Mouse (Mus musculus) lung, postnatal 0 days (tissue): Measurements from ENCODE around the gene Sh2d7.

ENCODE experiments used
- CTCF ChIP-seq: IDR thresholded peaks from 2 replicates; pipeline ENCODE4 v1.5.1; 2016; ENCODE audit warnings: antibody characterized with exemption, mild to moderate bottlenecking
- EP300 ChIP-seq: IDR thresholded peaks from 2 replicates; pipeline ENCODE4 v1.6.1; 2016; ENCODE audit warnings: antibody characterized with exemption, mild to moderate bottlenecking, control low read depth

DNA sequence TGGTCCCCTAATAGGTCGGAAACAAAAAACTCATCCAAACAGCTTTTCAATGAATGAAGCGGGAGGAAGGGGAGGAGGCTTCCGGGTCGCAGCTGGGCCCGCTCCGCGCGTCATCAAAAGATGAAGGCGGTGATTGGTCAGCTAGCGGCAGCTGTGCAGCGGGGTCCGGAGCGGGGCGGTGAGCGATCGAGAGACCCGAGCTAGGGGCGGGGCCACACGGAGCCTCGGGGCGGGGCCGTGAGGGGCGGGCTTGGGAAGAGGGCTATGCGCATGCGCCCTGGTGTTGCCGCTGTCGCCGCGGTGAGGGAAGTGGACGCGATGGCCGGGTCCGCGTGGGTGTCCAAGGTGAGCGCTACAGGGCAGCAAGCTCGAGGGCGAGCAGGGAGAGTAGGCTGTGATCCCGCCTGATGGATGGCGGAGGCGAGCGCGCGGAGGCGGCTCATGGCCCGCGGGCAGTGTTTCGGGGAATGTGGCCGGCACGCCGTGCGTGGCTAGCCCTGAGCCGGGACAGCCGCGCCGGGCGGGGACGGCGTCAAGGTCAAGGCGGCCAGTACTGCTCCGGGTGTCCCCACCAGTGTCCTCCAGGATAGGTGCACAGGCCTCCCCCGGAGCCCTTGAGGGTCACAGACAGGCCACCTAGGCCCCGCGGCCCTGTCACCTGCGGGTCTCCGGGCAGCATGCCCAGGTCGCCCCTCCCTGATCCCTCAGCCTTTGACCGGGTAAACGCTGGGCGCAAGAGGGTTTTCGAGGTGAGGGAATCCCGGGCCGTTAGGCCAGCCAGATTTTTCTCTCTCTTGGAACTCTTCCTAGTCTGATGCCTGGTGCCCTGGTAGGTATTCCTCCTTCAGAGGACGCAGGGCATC is 47.6 kb downstream of the Sh2d7 start, which contains the start of gene Idh3a:
- TF ChIP-seq CTCF, result no peak
- TF ChIP-seq EP300, result no peak
